Mouse (Mus musculus) neural tube, embryonic 11.5 days (tissue): ENCODE results near the gene Tfb2m. TPM values are rescaled to one million over a fixed set of nuclear protein-coding genes. Genes with fewer than 3 reads are reported as not detected.
"Not testable (repeated sequence)": the region's sequence is repeated elsewhere in the genome, so short reads cannot be mapped to it uniquely, and the experiment has no call there.

Experiments
- ATAC-seq: fragments of 200-750 bp; cut with Nextera tagmentation; 2 replicates; pipeline ENCODE4 v1.8.0; 2017; ENCODE audit warnings: moderate number of reproducible peaks, mild to moderate bottlenecking, moderate TSS enrichment, moderate library complexity; ENCODE audit not compliant: insufficient read depth, low FRiP score, low TSS enrichment
- DNase-seq: peaks from one replicate; pipeline ENCODE4 v3.0.0-alpha.2; 2015; ENCODE audit warnings: low spot score
- H3K27ac ChIP-seq: fragments of 300-500 bp; sonication (generic); 2 replicates; pipeline ENCODE4 v1.5.1; 2014; ENCODE audit warnings: low read depth, mild to moderate bottlenecking, low read length
- H3K27me3 ChIP-seq: fragments of 300-500 bp; sonication (generic); 2 replicates; pipeline ENCODE4 v1.6.1; 2014; ENCODE audit warnings: mild to moderate bottlenecking, low read length, mixed read lengths; ENCODE audit not compliant: control insufficient read depth, insufficient read depth
- H3K36me3 ChIP-seq: fragments of 300-500 bp; sonication (generic); 2 replicates; pipeline ENCODE4 v1.6.1; 2014; ENCODE audit warnings: mild to moderate bottlenecking, low read length, moderate library complexity, mixed read lengths; ENCODE audit not compliant: control insufficient read depth, insufficient read depth
- H3K4me1 ChIP-seq: fragments of 300-500 bp; sonication (generic); 2 replicates; pipeline ENCODE4 v1.6.1; 2014; ENCODE audit warnings: low read length, mixed read lengths; ENCODE audit not compliant: control insufficient read depth, insufficient read depth
- H3K4me2 ChIP-seq: fragments of 300-500 bp; sonication (generic); 2 replicates; pipeline ENCODE4 v1.6.1; 2014; ENCODE audit warnings: low read depth, mild to moderate bottlenecking, moderate library complexity
- H3K4me3 ChIP-seq: fragments of 300-500 bp; sonication (generic); 2 replicates; pipeline ENCODE4 v1.5.1; 2014; ENCODE audit warnings: low read depth, low read length
- H3K9ac ChIP-seq: fragments of 300-500 bp; sonication (generic); 2 replicates; pipeline ENCODE4 v1.6.1; 2014; ENCODE audit warnings: mild to moderate bottlenecking, low read length
- H3K9me3 ChIP-seq: fragments of 300-500 bp; sonication (generic); 2 replicates; pipeline ENCODE4 v1.6.1; 2016; ENCODE audit warnings: low read length; ENCODE audit not compliant: control insufficient read depth
- WGBS: fragments of 180-500 bp; shearing (Covaris S2); extraction: QIAGEN DNeasy Blood & Tissue Kit; methylation state at CpG from one replicate; pipeline ENCODE4 v1.1.7; 2014; 5-methylcytosine and 5-hydroxymethylcytosine counted together
- polyA plus RNA-seq: library from polyadenylated mRNA; unstranded; fragments of >200 nt; fragmentation: Nextera tagmentation; extraction: Ambion mirVana; gene quantifications from 2 replicates; pipeline ENCODE4 v1.2.1, GENCODE M21; 2014

The Tfb2m gene
- 27.9 and 29.7 TPM in 2 replicates for polyA plus RNA-seq

DNA sequence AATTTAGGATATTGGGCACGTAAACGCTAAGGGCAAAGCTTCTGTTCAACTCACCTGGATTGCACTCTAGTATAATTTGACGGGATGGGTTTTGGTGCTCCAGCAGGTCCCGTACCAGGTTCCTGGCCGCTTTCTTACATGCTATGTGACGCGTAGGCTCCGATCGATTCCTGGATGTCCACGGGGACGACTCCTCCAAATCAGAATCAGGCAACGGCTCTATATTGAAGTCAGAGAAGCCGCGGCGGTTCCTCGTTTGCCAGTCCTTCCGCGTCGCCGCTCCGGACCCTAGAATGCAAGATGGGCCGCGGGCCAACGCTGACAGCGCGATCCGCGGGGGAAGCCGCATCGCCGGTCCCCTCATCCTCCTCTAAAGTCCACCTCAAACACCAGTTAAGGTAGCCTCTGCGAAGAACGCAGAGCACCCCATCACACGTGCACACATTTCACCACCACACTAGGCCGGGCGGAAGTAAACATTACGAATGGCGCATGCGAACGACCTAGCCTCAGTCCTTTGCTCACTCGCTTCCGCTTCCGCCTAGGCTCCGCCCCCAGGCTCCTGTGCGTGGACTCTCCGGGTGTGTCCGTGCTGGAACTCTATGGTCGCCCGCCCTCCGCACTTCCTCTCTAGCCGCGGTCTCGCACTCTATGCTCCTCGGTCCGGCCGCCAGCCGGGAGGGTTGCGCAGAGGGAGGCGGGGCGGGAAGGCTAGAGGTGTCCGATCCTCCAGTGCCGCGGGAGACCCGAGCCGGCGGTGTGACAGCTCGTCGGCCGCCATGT is at the start of gene Tfb2m, which contains the start of gene Cnst:
TSS of gene Tfb2m (minus strand) at position 500 of the 783 bp plus-strand sequence.
TSS of gene Cnst (plus strand) at position 603 of the 783 bp plus-strand sequence.
- peak; percentile 99 for DNase-seq
- under 1% methylated on average over 69 of the region's 69 CpGs for WGBS
- peak within 1 kb of the TSS; percentile 72 for H3K4me3 ChIP-seq
- peak within 1 kb of the TSS; percentile 66 for H3K9ac ChIP-seq
- not testable (repeated sequence) for H3K36me3 ChIP-seq, H3K4me1 ChIP-seq, H3K27me3 ChIP-seq, H3K9me3 ChIP-seq
- H3K4me2 ChIP-seq, result peak within 1 kb of the TSS; percentile 80
- ATAC-seq, result peak; percentile 99
- H3K27ac ChIP-seq, result peak within 1 kb of the TSS; percentile 84

DNA sequence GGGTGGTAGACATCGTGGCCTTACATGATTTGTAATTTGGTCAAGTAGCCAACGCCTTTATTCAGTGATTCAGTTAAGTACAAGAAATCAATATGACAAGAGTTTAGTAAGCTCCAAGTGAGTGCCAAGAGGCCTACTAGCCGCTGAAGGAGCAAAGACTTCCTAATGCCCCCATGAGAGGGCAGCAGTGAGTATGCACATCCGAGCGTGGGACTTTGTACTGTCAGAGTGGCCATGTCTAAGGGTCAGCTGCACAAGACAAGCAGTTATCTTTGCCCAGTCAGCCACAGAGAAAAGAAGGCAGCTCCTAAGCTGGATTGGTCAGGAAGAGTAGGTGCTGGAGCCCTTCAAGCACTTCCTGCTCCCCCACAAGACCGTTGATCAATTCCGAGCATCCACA is 46.9 kb upstream of the Tfb2m start:
- Histone ChIP-seq H3K4me1 (no peaks in the 10 kb centered on the region), H3K4me2 (no peak overlapping the region), H3K9me3 (no peaks in the 10 kb centered on the region), H3K36me3 (no peaks in the 10 kb centered on the region), H3K27ac (no peak overlapping the region), H3K9ac (no peak overlapping the region), H3K4me3 (no peak overlapping the region), H3K27me3 (no peaks in the 10 kb centered on the region)
- 73% methylated on average over 7 of the region's 7 CpGs for WGBS
- DNase-seq (no peak), ATAC-seq (no peak)

DNA sequence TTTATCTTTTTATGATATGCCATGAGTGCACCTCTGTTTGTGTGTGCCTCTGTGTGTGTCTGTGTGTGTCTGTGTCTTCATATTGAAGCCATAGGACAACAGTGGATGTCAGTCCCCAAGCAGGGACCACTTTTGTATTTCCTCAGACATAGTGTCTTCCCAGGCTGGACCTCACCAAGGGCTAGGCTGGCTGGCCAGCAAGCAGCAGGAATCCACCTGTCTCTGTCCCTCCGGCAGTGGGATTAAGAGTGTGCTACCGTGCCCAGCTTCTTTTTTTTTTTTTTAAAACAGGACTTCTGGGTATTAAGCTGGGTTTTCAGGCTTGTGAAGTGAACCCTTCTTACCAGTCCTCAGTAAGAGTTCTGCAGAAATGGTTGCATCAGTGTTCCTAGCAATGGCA is 46.1 kb upstream of the Tfb2m start:
- no peak overlapping the region for H3K4me2 ChIP-seq
- no peaks in the 10 kb centered on the region for H3K9me3 ChIP-seq
- DNase-seq, result no peak
- H3K4me3 ChIP-seq, result no peak overlapping the region
- no peaks in the 10 kb centered on the region for H3K4me1 ChIP-seq
- H3K36me3 ChIP-seq, result no peaks in the 10 kb centered on the region
- H3K9ac ChIP-seq, result no peak overlapping the region
- no peaks in the 10 kb centered on the region for H3K27me3 ChIP-seq
- no peak for ATAC-seq
- 96% methylated on average over 2 of the region's 2 CpGs for WGBS
- H3K27ac ChIP-seq, result no peak overlapping the region

DNA sequence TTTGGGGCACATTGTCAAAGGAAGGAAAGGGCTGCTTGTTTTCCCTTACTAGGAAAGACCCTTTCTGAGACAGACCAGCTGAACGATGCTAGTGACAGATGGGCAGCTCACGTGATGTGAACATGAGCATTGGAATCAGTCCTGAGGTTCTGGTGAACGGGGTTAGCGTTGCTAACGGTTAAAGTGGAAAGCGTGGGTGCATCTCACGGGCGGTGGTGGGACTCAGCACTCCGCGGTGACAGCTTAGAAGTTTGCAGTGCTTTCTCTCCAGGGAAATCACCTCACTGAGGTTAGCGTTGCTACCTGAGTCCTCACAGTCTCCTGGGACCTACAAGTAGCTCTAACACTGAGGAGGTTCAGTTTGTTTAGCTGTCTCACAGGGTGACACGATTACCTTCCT is 45.6 kb upstream of the Tfb2m start:
- Histone ChIP-seq H3K36me3 (no peaks in the 10 kb centered on the region), H3K4me1 (no peaks in the 10 kb centered on the region), H3K27me3 (no peaks in the 10 kb centered on the region), H3K4me2 (no peak overlapping the region), H3K9ac (no peak overlapping the region), H3K4me3 (no peak overlapping the region), H3K9me3 (no peaks in the 10 kb centered on the region), H3K27ac (no peak overlapping the region)
- DNase-seq, result no peak
- ATAC-seq, result no peak
- WGBS, result 84% methylated on average over 12 of the region's 12 CpGs

DNA sequence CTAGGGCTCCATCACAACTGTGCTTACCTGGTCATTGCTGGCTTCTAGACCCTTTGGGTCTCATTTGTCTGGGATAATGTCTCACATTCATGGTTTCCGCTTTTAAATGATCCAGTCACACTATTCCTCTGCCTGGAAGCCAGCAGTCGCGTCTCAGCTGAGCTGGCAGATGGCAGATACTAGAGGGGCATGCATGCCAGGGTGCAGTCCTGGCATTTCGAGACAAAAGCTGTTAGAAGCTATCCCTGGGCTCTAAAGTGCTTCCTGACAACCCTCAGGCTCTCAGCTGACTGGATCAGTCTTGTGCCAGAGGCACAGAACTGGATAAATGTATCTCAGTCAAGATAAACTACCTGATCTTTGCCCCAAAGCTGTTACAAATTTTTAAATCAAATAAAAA is 42.2 kb upstream of the Tfb2m start:
- no peaks in the 10 kb centered on the region for H3K27me3 ChIP-seq
- no peaks in the 10 kb centered on the region for H3K36me3 ChIP-seq
- no peak overlapping the region for H3K9ac ChIP-seq
- no peak for ATAC-seq
- no peak overlapping the region for H3K27ac ChIP-seq
- H3K4me2 ChIP-seq, result no peak overlapping the region
- no peak overlapping the region for H3K4me3 ChIP-seq
- no peaks in the 10 kb centered on the region for H3K9me3 ChIP-seq
- H3K4me1 ChIP-seq, result no peaks in the 10 kb centered on the region
- no peak for DNase-seq
- 75% methylated on average over 4 of the region's 4 CpGs for WGBS

DNA sequence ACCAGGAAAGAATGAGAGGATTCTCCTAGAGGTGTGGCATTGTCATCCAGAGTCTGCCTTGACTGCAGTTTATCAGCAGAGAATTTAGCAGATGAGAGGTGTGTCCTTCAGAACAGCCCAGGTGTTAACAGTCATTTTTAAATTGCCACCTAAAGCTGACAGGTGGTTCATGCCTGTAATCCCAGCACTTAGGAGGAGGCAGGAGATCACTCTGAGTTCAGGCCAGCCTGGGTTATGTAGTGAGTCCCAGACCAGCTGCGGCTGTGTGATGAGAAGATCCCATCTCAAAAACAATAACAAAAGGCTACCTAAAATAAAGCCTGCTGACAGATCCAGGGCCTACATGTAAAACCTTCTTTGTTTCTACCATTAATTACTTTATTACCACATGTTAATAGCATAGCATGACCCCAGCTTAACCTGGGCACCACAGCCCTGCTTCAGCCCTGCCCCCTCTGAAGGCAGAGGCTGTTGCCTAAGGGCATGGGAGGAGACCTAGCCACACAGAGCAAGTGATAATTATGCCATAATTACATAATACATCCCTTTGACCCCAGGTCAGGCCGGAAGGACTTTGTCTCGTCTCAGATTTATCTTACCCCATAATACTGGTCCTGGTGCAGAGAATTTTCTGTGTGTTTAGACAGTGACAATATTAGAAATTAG is 40.5 kb upstream of the Tfb2m start:
- no peak overlapping the region for H3K9ac ChIP-seq
- H3K4me3 ChIP-seq, result no peak overlapping the region
- H3K27me3 ChIP-seq, result no peaks in the 10 kb centered on the region
- 22% methylated on average over 3 of the region's 3 CpGs for WGBS
- no peak overlapping the region for H3K4me2 ChIP-seq
- ATAC-seq (no peak; the same call in 1 of the 2 replicates), DNase-seq (no peak)
- H3K9me3 ChIP-seq, result no peaks in the 10 kb centered on the region
- no peak overlapping the region for H3K27ac ChIP-seq
- no peaks in the 10 kb centered on the region; the same call in 1 of the 2 replicates for H3K4me1 ChIP-seq
- H3K36me3 ChIP-seq, result no peaks in the 10 kb centered on the region

DNA sequence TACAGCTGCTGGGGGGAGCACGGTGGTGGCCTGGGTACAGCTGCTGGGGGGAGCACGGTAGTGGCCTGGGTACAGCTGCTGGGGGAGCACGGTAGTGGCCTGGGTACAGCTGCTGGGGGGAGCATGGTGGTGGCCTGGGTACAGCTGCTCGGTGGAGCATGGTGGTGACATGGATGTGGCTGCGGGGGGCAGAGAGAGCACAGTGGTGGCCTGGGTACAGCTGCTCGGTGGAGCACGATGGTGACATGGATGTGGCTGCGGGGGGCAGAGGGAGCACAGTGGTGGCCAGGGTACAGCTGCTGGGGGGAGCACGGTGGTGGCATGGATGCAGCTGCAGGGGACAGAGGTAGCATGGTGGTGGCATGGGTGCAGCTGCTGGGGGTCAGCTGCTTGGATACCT is 39.6 kb upstream of the Tfb2m start:
- no peak for DNase-seq
- ATAC-seq, result no peak
- no peaks in the 10 kb centered on the region for H3K36me3 ChIP-seq
- H3K9ac ChIP-seq, result no peak overlapping the region
- H3K4me2 ChIP-seq, result no peak overlapping the region
- H3K9me3 ChIP-seq, result no peaks in the 10 kb centered on the region
- H3K4me3 ChIP-seq, result no peak overlapping the region
- 74% methylated on average over 7 of the region's 9 CpGs for WGBS
- no peak overlapping the region for H3K27ac ChIP-seq
- peaks cover 2% of the 10 kb centered on the region; the same call in 1 of the 2 replicates for H3K4me1 ChIP-seq
- no peaks in the 10 kb centered on the region for H3K27me3 ChIP-seq

DNA sequence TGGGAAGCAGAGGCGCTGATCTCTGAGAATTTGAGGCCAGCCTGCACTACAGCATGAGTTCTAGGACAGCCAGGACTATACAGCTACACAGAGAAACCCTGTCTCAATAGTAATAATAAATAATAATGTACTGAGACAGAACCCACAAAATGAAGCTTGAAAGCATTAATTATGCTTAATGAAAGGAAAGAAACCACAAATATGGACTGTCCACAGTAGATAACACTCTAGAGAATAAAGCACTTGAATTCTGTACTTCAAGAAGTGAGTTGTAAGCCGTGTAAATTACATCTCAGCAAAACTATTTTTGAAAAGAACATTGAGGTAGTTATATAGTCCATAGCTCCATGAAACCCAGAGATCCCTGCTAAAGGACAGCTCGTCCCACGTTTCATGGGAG is 38.2 kb upstream of the Tfb2m start:
- Histone ChIP-seq H3K4me3 (no peak overlapping the region), H3K9ac (no peak overlapping the region), H3K27ac (no peak overlapping the region), H3K36me3 (no peaks in the 10 kb centered on the region), H3K4me2 (no peak overlapping the region), H3K4me1 (peaks cover 2% of the 10 kb centered on the region; the same call in 1 of the 2 replicates), H3K9me3 (no peaks in the 10 kb centered on the region), H3K27me3 (no peaks in the 10 kb centered on the region)
- no peak for DNase-seq
- ATAC-seq, result no peak
- 93% methylated on average over 4 of the region's 4 CpGs for WGBS

DNA sequence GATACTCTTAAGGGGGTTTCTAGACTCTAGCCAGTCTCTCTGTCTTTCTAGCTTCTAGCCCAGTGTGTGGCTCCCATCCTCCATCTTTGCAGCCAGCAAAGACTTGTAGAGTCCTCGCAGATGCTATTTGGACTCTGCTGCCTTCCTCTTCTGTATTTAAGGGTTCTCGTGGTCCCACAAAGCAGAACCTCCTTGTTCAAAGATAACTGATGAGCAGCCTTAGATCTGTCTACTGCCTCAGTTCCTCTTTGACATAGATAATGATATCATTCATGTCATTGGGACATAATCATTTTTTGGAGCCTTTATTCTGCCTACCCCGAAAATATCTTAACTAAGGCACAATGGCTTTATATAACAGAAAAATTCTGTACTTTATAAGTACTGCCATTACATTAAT is 37.0 kb upstream of the Tfb2m start:
- no peak for DNase-seq
- no peaks in the 10 kb centered on the region for H3K36me3 ChIP-seq
- no peak overlapping the region for H3K9ac ChIP-seq
- no peak overlapping the region for H3K4me3 ChIP-seq
- no peak overlapping the region for H3K27ac ChIP-seq
- H3K9me3 ChIP-seq, result no peaks in the 10 kb centered on the region
- 92% methylated on average over 3 of the region's 3 CpGs for WGBS
- H3K4me1 ChIP-seq, result peaks cover 2% of the 10 kb centered on the region; the same call in 1 of the 2 replicates
- no peaks in the 10 kb centered on the region for H3K27me3 ChIP-seq
- H3K4me2 ChIP-seq, result no peak overlapping the region
- ATAC-seq, result no peak
